Mouse (Mus musculus): ENCODE results near the gene Vezf1. TPM values are rescaled to one million over a fixed set of nuclear protein-coding genes. Genes with fewer than 3 reads are reported as not detected.
"Not testable (repeated sequence)": the region's sequence is repeated elsewhere in the genome, so short reads cannot be mapped to it uniquely, and the experiment has no call there.

Gene Vezf1
- polyA plus RNA-seq, 1 experiment from 2014 or later: 26.8 TPM

GRCm38 (mm10) chr11:88031753-88032152 is 36.3 kb upstream of the Vezf1 start:
- TF ChIP-seq EP300 (IDR thresholded peaks at IDR 0.05) (no peak), CTCF (IDR thresholded peaks at IDR 0.05) (no peak)
- Histone ChIP-seq H3K9ac (replicated peaks; ENCODE audit: low read depth) (no peak overlapping the region), H3K36me3 (ENCODE audit: insufficient read depth, low read length) (no peaks in the 10 kb centered on the region), H3K27ac (ENCODE audit: low read length) (no peak overlapping the region), H3K4me3 (ENCODE audit: low read depth, low read length) (no peak overlapping the region), H3K9me3 (ENCODE audit: low read length) (no peaks in the 10 kb centered on the region), H3K27me3 (replicated peaks; ENCODE audit: insufficient read depth, low read length) (no peaks in the 10 kb centered on the region), H3K4me2 (replicated peaks; ENCODE audit: low read depth, low read length) (no peak overlapping the region), H3K4me1 (ENCODE audit: insufficient read depth, low read depth, low read length) (no peaks in the 10 kb centered on the region)
- ATAC-seq (no peak), DNase-seq (ENCODE audit: low spot score) (no peak)
- 93% methylated on average over 5 of the region's 5 CpGs for WGBS

DNA sequence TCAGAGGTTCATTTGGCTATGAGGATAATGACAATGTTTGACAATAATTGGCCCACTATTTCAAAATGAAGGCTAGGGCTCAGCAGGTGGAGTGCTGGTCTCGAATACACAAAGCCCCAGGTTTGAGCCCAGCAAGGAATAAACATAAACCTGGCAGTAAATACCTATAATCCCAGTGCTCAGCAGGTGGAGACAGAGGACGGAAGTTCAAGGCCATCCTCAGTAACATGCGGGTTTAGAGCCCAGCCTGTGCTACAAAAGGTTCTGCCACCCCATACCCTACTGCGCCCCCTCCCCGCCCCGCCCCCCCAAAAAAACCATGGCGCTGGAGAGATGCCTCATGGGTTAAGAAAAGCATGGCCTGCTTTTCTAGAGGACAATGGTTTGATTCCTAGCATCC is 32.1 kb upstream of the Vezf1 start:
- DNase-seq (ENCODE audit: low spot score): no peak
- WGBS: 76% methylated on average over 7 of the region's 7 CpGs

GRCm38 (mm10) chr11:88036761-88037251 is 31.3 kb upstream of the Vezf1 start:
- no peak overlapping the region for H3K4me2 ChIP-seq (replicated peaks; ENCODE audit: low read depth, low read length)
- WGBS: 66% methylated on average over 10 of the region's 10 CpGs
- no peak for ATAC-seq

More for the DNA sequence above, 32.1 kb upstream of the Vezf1 start:
- no peaks in the 10 kb centered on the region for H3K9me3 ChIP-seq (ENCODE audit: low read length)
- H3K4me2 ChIP-seq (replicated peaks; ENCODE audit: low read depth, low read length): no peak overlapping the region
- no peaks in the 10 kb centered on the region for H3K36me3 ChIP-seq (ENCODE audit: insufficient read depth, low read length)
- H3K9ac ChIP-seq (replicated peaks; ENCODE audit: low read depth): no peak overlapping the region
- H3K27me3 ChIP-seq (replicated peaks; ENCODE audit: insufficient read depth, low read length): no peaks in the 10 kb centered on the region
- ATAC-seq: no peak
- H3K27ac ChIP-seq (ENCODE audit: low read length): no peak overlapping the region
- no peak overlapping the region for H3K4me3 ChIP-seq (ENCODE audit: low read depth, low read length)
- no peaks in the 10 kb centered on the region for H3K4me1 ChIP-seq (ENCODE audit: insufficient read depth, low read depth, low read length)
- no peak for TF ChIP-seq CTCF (IDR thresholded peaks at IDR 0.05)
- no peak for TF ChIP-seq EP300 (IDR thresholded peaks at IDR 0.05)

DNA sequence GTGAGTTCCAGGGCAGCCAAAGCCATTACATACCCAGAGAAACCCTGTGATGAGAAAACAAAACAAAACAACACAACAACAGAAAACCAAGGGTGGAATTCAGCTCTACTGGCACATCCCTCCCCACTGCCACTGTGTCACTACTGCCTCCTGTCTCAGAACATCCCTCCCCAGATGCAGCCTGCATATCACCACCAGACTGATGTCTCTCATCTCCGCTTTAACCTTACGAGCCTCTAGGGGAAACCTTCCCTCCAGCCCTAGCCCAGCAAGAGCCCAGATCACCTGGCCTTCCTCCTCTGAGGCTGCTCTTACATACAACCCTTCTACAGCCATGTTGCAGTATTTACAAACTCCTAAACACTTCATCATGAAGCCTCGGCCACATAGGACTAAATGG is 30.7 kb upstream of the Vezf1 start:
- TF ChIP-seq CTCF (IDR thresholded peaks at IDR 0.05) (no peak), EP300 (IDR thresholded peaks at IDR 0.05) (no peak)
- Histone ChIP-seq H3K27me3 (replicated peaks; ENCODE audit: insufficient read depth, low read length) (no peaks in the 10 kb centered on the region), H3K9ac (replicated peaks; ENCODE audit: low read depth) (no peak overlapping the region), H3K4me2 (replicated peaks; ENCODE audit: low read depth, low read length) (no peak overlapping the region), H3K9me3 (ENCODE audit: low read length) (no peaks in the 10 kb centered on the region), H3K27ac (ENCODE audit: low read length) (no peak overlapping the region), H3K4me3 (ENCODE audit: low read depth, low read length) (no peak overlapping the region), H3K36me3 (ENCODE audit: insufficient read depth, low read length) (no peaks in the 10 kb centered on the region), H3K4me1 (ENCODE audit: insufficient read depth, low read depth, low read length) (no peaks in the 10 kb centered on the region)
- DNase-seq (ENCODE audit: low spot score) (no peak), ATAC-seq (no peak)
- 79% methylated on average over 3 of the region's 3 CpGs for WGBS

More at GRCm38 (mm10) chr11:88036761-88037251, 31.3 kb upstream of the Vezf1 start:
- Histone ChIP-seq H3K9me3 (ENCODE audit: low read length) (no peaks in the 10 kb centered on the region), H3K27ac (ENCODE audit: low read length) (no peak overlapping the region), H3K9ac (replicated peaks; ENCODE audit: low read depth) (no peak overlapping the region), H3K4me1 (ENCODE audit: insufficient read depth, low read depth, low read length) (no peaks in the 10 kb centered on the region), H3K27me3 (replicated peaks; ENCODE audit: insufficient read depth, low read length) (no peaks in the 10 kb centered on the region), H3K36me3 (ENCODE audit: insufficient read depth, low read length) (no peaks in the 10 kb centered on the region), H3K4me3 (ENCODE audit: low read depth, low read length) (no peak overlapping the region)
- DNase-seq (ENCODE audit: low spot score): no peak
- TF ChIP-seq CTCF (IDR thresholded peaks at IDR 0.05) (no peak), EP300 (IDR thresholded peaks at IDR 0.05) (no peak)

- TF ChIP-seq EP300 (IDR thresholded peaks at IDR 0.05) (no peak), CTCF (IDR thresholded peaks at IDR 0.05) (no peak)
- Histone ChIP-seq H3K9me3 (ENCODE audit: low read length) (no peaks in the 10 kb centered on the region), H3K27ac (ENCODE audit: low read length) (no peak overlapping the region), H3K4me3 (ENCODE audit: low read depth, low read length) (no peak overlapping the region), H3K27me3 (replicated peaks; ENCODE audit: insufficient read depth, low read length) (no peaks in the 10 kb centered on the region), H3K9ac (replicated peaks; ENCODE audit: low read depth) (no peak overlapping the region), H3K4me2 (replicated peaks; ENCODE audit: low read depth, low read length) (no peak overlapping the region), H3K4me1 (ENCODE audit: insufficient read depth, low read depth, low read length) (no peaks in the 10 kb centered on the region), H3K36me3 (ENCODE audit: insufficient read depth, low read length) (no peaks in the 10 kb centered on the region)
- no peak for ATAC-seq
- WGBS: 90% methylated on average over 1 of the region's 1 CpGs
- DNase-seq (ENCODE audit: low spot score): no peak
These were observed 29.0 kb upstream of the Vezf1 start for GRCm38 (mm10) chr11:88039066-88039465.

DNA sequence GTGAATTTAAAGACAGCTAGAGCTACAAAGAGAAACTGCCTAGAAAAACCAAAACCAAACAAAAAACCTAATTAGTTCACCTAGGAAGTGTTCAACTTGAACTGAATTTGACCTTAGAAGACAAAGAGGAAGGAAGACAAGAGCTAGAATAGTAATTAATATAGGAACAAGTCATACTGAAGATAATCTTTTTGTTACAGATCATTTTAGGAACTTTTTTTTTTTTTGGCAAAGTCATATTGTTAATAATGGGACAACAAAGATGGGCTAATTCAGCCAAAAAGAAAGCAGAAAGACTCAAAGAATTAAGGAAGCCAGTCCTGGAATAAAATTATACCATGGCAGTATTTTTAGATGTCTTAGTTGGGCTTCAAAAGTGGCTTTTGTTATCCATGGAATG is 23.8 kb upstream of the Vezf1 start:
- no peaks in the 10 kb centered on the region for H3K27me3 ChIP-seq (replicated peaks; ENCODE audit: insufficient read depth, low read length)

GRCm38 (mm10) chr11:88045159-88045558 is 22.9 kb upstream of the Vezf1 start:
- ATAC-seq; DNase-seq (ENCODE audit: low spot score); H3K4me3 ChIP-seq (ENCODE audit: low read depth, low read length); H3K4me2 ChIP-seq (replicated peaks; ENCODE audit: low read depth, low read length); H3K27ac ChIP-seq (ENCODE audit: low read length); H3K9ac ChIP-seq (replicated peaks; ENCODE audit: low read depth); H3K9me3 ChIP-seq (ENCODE audit: low read length); H3K27me3 ChIP-seq (replicated peaks; ENCODE audit: insufficient read depth, low read length); H3K4me1 ChIP-seq (ENCODE audit: insufficient read depth, low read depth, low read length); H3K36me3 ChIP-seq (ENCODE audit: insufficient read depth, low read length): not testable (repeated sequence)
- 85% methylated on average over 3 of the region's 3 CpGs for WGBS

More for the DNA sequence above, 23.8 kb upstream of the Vezf1 start:
- Histone ChIP-seq H3K4me3 (ENCODE audit: low read depth, low read length) (no peak overlapping the region), H3K4me1 (ENCODE audit: insufficient read depth, low read depth, low read length) (peaks cover 3% of the 10 kb centered on the region; the same call in 1 of the 2 replicates), H3K9me3 (ENCODE audit: low read length) (no peaks in the 10 kb centered on the region), H3K4me2 (replicated peaks; ENCODE audit: low read depth, low read length) (no peak overlapping the region), H3K9ac (replicated peaks; ENCODE audit: low read depth) (no peak overlapping the region), H3K36me3 (ENCODE audit: insufficient read depth, low read length) (no peaks in the 10 kb centered on the region), H3K27ac (ENCODE audit: low read length) (no peak overlapping the region)
- TF ChIP-seq CTCF (IDR thresholded peaks at IDR 0.05) (no peak), EP300 (IDR thresholded peaks at IDR 0.05) (no peak)
- ATAC-seq (no peak), DNase-seq (ENCODE audit: low spot score) (no peak)

Data from lung, postnatal 0 days (tissue).